Mouse (Mus musculus) gonadal fat pad, adult 2 months (tissue): ENCODE results near the gene Ano6. TPM values are rescaled to one million over a fixed set of nuclear protein-coding genes. Genes with fewer than 3 reads are reported as not detected.

Experiments
- DNase-seq: peaks from one replicate; pipeline ENCODE4 v3.0.0-alpha.2; 2012; ENCODE audit warnings: low read depth
- polyA plus RNA-seq: library from polyadenylated mRNA; depleted of rRNA; stranded (reverse); fragments of >200 nt; gene quantifications from 2 replicates; pipeline ENCODE4 v1.2.3, GENCODE M21; 2012

Ano6 gene
- polyA plus RNA-seq, 1 experiment, result 53.8 TPM

DNA sequence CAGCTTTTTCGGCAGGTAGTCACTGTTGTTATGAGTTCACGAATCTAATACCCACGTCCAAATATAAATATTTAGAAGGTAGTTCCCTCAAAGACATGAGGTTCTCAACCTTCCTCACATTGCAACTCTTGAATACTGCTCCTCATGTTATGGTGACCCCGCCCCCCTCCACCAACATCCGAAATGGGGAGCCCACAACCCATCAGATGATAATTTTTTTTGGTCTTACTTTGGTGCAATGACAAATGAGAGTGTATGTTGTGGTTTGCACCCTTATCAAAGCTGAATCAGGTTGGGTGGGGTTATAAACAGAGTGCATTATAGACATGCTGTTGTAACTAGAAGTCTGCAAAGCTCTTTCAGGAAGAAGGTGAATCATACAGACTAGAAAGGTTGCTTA is 99.7 kb downstream of the Ano6 start:
- DNase-seq, result no peak

DNA sequence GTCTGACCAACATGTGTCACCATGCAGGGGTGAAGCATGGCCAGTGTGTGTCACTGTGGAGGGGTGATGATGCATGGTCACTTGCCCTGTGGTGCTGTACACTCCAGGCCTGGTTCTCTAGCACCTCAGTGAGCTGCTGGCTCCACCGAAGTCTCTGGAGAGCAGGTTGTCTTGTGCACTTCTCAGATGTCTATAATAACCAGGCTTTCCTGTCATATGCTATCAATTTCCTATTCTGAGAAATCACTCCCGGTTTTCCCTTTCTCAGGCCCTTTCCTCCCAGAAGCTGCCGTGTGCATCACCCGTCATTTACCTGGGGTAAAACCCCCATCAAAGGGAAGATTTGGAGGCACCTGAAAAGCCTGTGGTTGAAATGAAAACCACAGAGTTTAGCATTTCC is 101.5 kb downstream of the Ano6 start:
- no peak for DNase-seq

DNA sequence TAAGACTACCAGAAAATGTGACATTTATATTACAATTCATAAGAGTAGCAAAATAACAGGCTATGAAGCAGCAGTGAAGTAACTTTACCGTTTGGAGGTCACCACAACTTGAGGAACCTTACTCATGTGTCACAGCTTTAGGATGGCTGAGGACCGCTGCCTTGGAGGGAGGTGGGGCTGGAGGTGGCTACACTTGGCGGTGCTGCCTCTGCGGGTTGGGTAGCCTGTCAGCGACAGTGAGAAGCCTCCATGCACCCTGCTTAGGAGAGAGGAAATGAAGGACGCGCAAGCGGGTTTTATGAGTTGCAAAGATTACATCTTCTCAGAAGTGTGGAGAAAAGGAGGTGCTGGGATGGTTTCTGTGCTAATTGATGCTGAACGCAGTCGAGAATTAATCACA is 102.3 kb downstream of the Ano6 start:
- no peak for DNase-seq

DNA sequence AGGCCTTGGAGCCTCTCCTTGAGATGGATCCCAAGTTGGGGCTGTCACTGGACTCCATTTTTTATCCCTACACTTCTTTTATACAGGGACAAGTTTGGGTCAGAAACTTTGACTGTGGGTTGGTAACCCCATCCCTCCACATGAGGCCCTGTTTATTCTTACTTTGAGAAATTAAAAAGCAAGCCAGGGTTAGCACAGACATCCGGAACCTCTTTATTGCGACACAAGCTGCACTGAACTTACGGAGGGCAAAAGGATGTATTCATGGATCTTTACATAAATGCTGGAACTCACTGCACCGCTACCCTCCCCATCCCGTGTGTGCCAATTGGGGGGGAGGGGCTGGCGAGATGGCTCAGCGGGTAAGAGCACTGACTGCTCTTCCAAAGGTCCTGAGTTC is 105.1 kb downstream of the Ano6 start:
- DNase-seq, result no peak

DNA sequence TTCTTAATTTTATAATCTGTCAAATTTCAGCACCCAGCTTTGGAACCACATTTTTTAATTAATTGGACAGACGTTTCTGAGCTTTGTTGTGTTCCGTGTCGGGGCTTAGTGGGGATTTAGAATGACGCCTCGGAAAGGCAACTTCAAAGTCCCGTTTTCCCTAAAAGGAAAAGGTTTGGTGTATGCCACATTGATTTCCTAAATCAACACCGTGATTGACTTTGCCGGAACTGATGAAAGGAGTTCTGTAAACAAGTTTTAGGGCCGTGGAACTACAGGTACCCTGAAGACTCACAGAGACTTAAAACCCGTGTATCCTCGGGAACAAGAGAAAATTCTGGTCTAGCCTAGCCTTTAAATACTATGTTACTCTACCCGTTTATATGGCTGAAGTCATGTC is 107.0 kb downstream of the Ano6 start:
- no peak for DNase-seq

DNA sequence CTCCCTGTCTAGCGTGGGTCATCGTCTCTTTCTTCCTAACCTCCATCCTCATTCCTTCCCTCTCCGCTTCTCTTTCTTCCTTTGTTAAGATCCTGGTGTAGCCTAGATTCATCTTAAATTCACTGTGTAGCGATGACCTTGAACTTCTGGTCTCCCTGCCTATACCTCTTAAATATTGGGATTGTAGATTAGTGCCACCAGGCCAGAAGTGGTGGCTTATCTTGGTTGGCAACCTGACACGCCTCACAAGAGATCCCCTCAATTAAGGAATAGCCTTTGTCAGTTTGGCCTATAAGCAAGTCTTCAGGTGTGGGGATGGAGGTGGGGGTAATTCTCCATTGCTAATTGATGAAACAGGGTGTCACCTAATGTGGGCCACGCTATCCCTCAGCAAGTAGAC is 107.8 kb downstream of the Ano6 start:
- no peak for DNase-seq

DNA sequence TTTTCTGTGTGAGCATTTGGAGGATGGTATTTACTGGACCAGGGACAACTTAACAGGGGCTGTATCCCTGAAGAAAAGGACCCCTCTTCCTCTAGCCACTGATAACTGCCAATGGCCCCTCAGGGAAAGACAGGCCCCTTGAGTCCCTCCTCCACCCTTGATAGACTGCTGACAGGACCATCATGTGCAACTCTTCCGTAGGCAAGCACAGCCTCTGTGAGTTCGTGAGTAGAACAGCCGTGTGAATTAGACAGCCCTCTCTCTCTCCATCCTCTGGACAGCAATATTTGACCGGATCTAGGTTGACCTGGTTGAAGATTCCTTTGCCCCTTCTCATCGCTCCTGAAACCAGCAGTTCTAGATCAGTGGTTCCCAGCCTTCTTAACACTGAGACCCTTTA is 111.8 kb downstream of the Ano6 start:
- no peak for DNase-seq

DNA sequence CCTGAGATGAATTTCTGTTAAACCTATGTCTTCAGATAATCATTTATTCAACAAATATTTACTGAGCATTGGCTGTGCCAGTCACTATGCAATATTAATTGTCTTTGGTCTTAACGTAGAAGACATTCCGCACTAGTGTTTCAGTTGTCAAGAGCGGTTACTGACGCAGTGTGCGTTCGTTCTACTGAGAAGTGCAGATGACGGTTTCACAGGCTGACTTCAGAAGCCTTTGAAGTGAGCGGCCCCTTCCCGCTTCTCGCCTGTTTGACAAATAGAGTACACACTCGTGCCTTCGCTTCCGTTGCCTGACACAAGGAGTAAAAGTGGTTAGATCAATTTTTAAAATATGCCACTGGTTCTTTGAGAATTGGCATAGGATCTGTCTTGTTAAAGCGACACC is 113.6 kb downstream of the Ano6 start:
- no peak for DNase-seq

DNA sequence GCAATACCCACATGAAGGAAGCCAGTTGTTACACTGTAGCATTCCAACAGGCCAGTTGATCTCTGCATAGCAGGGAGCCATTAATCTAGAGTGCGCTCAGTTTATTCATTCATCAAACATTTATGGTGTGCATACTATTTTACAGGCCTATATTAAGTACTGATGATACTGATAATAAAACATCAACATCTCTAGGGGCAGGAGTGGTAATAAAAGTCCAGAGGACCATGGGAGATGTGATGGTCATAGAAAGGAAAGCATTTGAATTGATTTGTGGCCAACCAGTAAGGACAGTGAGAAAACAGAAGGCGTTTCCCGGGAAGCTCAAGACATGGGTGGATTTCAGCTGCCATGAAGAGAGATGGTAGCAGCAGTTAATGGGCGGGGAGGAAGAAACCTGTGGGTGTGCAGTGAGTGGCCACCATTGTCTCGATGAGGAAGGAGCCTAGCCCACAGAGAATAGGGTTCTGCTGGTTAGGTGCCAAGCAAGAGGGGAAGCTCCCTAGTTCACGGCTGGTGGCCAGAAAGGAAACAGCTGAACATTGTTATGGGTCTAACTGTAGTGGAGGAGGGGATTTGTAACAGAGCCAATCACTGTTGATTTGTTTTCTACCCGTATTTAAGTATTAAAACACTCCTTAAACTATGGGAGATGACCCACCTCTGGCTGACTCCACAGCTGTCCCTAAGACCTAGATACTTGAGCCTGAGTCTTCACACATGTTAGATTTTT is 115.5 kb downstream of the Ano6 start:
- DNase-seq, result no peak

DNA sequence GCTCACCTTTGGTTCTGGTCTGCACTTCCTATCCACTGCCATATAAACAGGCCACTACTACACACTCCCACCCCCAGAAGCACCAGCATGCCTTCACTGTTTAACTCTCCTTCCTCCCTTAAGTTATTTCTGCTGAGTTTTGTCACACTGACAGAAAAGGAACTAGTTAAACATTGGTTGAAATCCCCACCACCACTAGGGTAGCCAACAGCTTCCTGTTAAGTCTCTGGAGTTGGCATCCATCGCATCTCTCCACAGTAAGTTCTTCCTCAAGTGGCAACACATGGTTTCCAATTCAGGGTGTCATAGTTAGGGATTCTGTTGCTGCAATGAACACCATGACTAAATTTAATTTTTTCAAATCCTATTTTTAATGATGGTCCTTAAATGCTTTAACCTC is 116.2 kb downstream of the Ano6 start:
- DNase-seq, result no peak

DNA sequence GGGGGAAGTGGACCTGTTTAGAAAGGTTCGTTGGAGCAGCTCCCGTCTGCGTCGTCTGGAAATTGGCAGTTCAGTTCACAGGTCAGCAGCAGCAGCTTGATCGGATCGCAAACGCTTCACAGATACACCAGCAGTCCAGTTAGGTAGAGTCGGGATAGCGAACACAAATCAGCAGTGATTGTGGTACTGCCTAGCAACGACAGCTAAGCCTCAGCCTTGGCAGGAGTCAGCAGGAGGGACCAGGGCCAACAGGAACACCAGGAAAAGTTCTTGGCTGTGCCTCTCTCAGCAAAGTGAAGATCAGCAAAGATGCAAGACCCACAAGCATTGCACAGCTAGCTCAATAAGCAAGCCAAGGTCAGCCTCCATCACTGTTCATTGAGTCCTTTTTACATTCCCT is 116.7 kb downstream of the Ano6 start:
- DNase-seq, result no peak

DNA sequence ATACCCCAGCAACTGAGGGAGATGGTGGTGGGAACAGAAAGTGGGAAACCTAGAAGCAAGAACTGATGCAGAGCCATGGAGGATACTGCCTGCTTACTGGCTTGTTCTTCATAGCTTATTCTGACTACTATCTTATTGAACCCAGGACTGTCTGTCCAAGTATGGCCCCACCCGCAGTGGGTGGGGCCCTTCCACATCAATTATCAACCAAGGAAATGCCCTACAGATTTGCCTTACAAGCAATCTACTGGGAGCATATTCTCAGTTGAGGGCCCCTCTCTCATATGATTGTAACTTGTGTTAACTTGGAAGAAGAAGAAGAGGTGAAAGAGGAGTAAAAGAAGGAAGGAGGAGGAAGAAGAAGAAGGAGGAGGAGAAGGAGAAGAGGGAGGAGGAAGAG is 117.3 kb downstream of the Ano6 start:
- DNase-seq, result no peak

DNA sequence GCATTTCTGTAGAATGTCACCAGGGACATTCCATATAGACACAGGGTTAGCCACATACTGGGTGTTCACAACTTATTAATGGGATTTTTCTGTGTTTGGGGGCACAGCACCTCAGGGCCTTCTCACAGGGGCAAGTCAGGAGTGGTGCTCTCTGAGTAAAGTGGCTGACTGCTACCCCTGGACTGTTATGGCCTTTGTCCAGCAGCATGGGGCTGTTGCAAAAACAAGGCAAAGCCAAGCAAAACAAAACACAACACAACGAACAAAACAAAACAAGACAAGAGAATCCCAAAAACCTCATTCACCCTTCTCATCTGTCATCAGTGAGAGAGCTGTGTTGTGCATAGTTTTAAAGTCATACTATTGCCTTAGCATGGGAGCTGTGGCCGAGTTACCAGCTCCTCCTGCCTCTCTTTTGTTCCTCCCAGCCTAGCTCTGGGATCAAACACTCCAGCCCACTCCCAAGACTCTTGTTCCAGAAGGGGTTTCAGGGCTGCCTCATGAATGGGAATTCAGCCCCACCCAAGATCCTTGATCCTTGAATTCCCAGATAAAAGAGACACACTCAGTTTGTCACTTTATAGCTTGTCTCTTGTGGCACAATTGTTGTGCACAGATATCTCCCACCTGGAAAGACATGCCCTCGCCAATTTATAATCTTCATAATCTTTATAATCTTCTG is 119.6 kb downstream of the Ano6 start:
- no peak for DNase-seq

DNA sequence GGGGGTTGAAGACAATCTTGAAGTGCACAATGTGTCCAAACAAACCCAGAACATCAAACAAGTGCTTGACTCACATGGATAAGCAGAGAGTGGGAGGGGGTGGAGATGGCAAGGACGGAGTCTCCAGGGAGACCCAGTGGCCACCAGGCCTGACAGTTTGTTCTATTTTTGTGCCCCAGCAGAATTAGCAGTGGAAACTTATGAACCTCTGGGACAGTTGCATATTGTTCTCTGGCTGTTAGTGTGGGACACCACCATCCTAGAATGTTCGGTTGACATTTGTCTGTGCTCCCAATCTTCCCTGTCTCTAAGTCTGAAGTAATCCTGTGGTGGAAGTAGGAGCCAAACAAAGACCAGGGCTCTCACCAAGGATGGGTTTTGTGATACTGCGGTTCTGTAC is 124.3 kb downstream of the Ano6 start:
- DNase-seq, result no peak

DNA sequence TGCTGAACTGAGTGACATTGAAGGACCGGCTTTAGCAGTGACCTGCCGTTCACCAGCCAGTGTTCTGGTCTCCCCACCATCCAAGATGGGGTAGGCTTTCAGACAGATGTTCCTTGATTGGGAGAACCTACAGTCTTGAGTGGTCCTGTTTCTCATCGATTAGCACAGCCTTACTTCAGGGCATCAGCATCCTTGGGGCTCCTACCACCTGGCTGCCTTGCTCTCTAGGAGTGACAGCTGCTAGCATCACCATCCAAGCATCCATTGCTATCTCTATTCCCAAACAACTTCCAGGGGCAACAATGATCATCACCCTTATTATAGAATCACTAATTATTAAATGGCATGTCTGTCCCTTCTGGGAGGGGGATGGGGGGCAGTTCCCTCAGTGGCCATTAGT is 124.8 kb downstream of the Ano6 start:
- DNase-seq, result no peak

DNA sequence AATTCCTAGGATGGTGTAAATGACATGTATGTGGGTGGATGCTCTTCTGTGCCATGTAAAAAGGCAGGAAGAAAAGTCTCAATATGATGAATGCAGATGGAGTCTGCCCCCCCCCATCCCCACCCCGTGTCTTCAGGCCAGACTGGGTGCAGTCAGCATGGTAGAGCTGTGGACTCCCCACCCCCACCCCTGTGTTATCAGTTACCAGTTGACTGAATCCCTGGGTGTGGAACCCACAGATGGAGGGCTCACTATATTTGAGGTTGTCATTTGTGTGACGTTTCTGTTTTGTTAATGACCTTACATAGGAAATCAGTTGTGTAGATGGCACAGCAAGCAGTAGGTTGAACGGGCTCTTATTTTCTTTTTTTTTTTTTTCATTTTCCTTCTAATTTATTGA is 126.7 kb downstream of the Ano6 start:
- DNase-seq, result no peak

DNA sequence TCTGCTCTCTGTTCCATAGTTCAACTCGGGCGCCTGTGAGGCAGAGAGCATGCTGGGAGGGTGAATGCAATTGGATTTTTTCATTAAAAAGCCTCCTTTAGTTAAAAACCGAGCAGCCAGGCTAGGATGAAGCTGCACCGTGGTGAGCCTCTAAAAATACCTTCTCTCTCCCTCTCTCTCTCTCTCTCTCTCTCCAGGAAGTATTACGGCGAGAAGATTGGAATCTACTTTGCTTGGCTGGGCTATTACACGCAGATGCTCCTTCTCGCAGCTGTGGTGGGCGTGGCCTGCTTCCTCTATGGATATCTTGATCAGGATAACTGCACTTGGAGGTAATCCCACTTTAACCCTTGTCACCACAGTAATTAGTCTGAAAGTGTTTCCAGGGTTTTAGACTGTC is 129.4 kb downstream of the Ano6 start:
- no peak for DNase-seq

DNA sequence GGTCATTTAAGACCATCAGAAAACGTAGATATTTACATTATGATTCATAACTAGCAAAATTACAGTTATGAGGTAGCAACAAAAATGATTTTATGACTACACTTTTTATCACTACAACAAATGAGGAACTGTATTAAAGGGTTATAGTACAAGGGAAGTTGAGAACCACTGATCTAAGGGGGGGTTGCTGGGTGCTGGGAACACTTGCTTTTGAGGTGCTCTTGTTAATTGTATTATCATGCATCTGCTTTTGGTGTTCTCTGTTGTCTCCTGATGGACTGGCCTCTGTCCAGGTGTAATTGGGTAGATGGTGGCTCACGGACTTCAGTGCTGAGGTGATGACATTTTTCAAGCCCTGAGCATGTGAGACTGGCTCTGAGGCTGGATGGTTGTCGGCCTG is 130.4 kb downstream of the Ano6 start:
- DNase-seq, result no peak

DNA sequence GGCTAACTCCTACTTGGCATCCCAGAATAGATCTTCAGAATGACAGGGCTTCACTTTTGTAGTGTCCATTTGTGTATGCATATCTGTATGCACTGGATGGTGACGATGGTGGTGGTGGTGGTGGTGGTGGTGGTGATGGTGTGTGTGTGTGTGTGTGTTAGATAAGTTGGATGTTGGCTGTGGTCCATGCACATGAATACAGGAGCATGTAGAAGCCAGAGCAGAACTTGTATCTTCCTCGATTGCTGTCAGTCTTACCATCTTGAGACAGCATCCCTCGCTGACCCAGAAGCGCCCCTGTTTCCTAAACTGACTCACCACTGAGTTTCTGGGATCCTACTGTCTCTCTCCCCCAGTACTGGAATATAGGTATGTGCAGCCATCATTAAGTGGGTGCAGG is 131.0 kb downstream of the Ano6 start:
- no peak for DNase-seq

DNA sequence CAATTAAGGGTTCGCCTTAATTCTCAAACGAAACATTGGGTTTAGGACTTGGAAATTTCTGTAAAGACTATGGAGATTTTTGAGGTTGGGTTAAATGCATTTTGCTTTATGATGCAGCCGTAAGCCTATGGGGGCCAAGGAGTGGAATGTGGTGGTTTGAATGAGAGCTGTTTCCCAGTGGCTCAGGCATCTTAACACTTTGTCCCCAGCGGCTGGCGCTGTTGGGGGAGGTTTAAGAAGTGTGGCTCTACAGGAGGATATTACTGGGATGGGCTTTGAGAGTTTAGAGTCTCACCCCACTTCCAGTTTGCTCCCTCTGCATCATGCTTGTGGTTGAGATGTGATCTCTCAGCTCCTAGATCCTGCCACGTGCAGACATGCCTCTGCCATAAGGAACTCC is 131.9 kb downstream of the Ano6 start:
- DNase-seq, result no peak

DNA sequence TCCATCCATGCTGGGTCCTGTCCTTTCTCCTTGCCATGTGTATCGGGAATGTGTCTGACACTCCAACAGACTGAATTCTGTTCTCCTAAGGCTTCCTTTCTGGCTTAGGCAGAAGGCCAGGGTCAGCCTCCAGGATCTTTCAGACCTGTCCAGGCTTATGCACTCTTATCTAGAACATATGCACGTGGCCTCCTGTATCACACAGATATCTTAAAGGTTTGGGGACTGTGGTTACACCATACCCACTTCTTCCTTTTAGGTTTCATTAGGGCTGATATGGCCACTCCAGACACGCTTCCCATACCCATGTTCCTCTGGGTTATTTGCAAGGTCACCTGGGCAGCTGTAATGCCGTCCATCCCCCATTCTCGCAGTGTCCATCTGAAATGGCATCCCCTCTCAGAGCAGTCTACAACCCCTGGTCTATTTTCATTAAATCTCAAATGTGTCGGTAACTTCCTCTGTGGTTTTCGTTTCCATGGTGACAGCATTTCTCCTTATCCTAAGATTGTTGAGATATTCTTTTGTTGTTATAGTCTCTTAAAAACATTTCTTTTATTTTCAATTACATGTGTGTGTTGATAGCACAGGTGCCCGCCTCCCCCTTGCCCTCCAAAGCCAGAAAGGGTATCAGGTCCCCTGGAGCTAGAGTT is 134.8 kb downstream of the Ano6 start:
- DNase-seq, result no peak

DNA sequence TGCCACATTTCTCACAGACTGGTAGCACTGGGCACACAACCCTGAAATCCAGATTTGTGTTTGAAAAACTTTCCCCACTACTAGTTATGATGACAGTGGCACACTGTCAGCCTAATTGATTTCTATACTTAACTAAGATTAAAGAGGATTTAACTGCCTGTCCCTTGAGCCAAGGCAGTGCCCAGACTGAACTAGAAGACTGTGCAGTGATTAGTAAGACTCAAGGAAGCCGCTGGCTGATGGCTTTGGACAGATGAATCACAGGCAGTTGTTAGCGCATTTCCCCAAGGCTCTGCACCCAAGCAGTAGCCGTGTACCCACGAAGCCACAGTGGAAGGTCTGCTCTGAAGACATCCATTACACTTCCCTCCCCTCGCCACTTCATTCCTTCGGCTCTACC is 138.4 kb downstream of the Ano6 start:
- peak; percentile 58 for DNase-seq

DNA sequence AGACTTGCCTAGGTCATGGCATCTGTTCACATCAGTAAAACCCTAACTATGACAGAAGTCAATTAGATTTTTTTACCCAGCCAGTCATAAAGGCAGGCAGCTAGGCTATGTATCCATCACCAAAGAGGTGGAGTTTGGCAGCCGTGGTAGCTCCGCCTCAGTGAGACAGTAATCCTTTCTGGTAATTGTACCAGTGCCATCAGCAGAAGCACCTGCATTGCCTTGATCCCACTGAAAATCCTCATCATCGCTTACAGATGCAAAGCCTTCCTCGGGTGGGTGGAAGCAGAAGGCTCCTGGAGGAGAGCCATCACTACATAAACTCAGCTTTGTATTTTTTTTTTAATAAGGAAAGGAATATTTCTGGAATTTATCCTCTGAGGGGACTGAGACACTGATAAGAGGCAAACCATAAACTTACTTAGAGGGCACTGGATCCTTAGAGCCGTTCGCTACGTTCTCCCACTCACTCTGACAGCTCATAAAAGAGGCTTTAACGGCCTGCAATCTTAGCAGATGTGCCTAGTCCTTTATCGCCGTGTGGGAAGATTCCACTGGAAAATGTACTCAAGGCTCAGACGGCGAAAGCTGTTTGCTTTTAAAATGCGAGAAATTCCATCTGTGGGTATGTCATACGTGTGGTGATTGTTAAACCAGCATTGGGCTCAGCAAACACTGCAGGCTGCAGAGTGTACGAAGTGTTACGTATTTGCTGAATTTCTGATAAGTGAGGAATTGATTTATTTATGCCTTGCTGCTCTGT is 140.6 kb downstream of the Ano6 start:
- no peak for DNase-seq
